Mouse (Mus musculus) myocyte (in vitro differentiated cells): ENCODE measurements at regions not wholly inside any gene's neighbourhood (a gene's known extent, or its start where the extent isn't known, plus 50 kb on each side); places are given as distances from the start of the nearest gene placed in this dataset.

ENCODE experiments used
- CEBPB ChIP-seq: IDR thresholded peaks from 2 replicates; pipeline ENCODE4 v1.6.1; 2011; ENCODE audit warnings: mild to moderate bottlenecking, moderate library complexity; ENCODE audit not compliant: poor library complexity, insufficient read depth, severe bottlenecking
- MAX ChIP-seq: IDR thresholded peaks from one replicate; pipeline ENCODE4 v1.6.1; 2011; ENCODE audit warnings: low read depth, mild to moderate bottlenecking, control low read depth
- MYOG ChIP-seq, 3 experiments: IDR thresholded peaks; one replicate each; pipeline ENCODE4 v1.6.1; 2011; ENCODE audit warnings: control low read depth in 2 of 3, low read depth in 2 of 3, mild to moderate bottlenecking in 2 of 3; ENCODE audit not compliant: insufficient read length in 2 of 3, control insufficient read depth in 1 of 3, insufficient read depth in 1 of 3
- POLR2A ChIP-seq: IDR thresholded peaks from one replicate; pipeline ENCODE4 v1.6.1; 2011; ENCODE audit warnings: low read depth, mild to moderate bottlenecking, control low read depth, moderate library complexity; ENCODE audit not compliant: insufficient read length
- SRF ChIP-seq: IDR thresholded peaks from one replicate; pipeline ENCODE4 v1.6.1; 2011; ENCODE audit warnings: low read depth; ENCODE audit not compliant: control insufficient read depth, insufficient read length
- TCF3 ChIP-seq: IDR thresholded peaks from one replicate; pipeline ENCODE4 v1.6.1; 2011; ENCODE audit warnings: low read depth, control low read depth; ENCODE audit not compliant: insufficient read length

DNA sequence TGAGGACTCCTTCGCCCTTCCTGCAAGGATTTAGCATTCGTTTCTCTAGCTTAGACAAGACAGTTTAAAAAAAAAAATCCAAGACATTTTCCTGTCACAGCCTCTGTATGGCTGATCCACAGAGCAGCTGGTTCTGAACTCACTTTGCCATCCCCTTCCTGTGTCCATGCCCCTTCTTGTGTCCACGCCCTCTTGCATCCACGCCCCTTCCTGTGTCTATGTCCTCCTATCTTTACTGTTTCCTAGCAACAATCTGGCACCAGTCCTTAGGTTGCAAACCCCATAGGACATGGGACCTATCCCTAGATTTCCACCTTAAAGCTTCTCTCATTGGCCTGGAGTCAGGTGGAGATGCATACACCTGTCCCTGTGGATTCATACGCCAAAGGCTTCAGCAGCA, 264.8 kb downstream of the Agtpbp1 start:
- TF ChIP-seq SRF, result no peak
- no peak for TF ChIP-seq POLR2A
- TF ChIP-seq MAX, result no peak
- no peak for TF ChIP-seq TCF3
- TF ChIP-seq CEBPB, result no peak
- no peak for TF ChIP-seq MYOG (IDR thresholded peaks at IDR 0.05; ENCODE audit: control insufficient read depth in 1 of 3, insufficient read depth in 1 of 3, insufficient read length in 2 of 3, low read depth in 2 of 3)
